Mouse (Mus musculus) spleen, adult 2 months (tissue): ENCODE measurements around the gene Ccdc65.

Source experiments
- CTCF ChIP-seq: fragments of 200-500 bp; IDR thresholded peaks from 2 replicates; pipeline ENCODE4 v1.5.1; 2011; ENCODE audit warnings: mild to moderate bottlenecking, inconsistent platforms; ENCODE audit not compliant: insufficient read depth, insufficient read length, insufficient replicate concordance; ENCODE audit errors: extremely low read depth
- POLR2A ChIP-seq: fragments of 200-500 bp; IDR thresholded peaks from 2 replicates; pipeline ENCODE4 v1.6.1; 2011; ENCODE audit warnings: low read depth, low read length, inconsistent platforms

DNA sequence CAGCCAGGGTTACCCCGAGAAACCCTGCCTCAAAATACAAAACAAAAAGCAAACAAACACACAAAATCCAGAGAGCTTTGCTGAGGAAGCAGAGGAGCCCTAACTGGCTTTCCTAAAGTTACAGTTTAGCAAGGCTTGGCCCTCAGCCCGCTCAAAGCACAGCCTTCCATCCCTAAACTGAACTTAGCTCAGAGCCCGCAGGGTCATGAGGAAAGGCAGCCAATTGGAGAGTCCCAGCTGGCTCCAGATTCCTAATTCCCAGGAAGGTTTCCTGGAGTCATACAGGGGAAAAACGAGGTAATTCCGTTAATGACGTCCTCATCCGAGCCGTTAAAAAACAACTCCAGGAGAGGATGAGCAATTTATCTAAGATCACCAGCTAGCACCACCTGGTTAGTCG, 12.3 kb upstream of the Ccdc65 start:
- TF ChIP-seq CTCF: no peak
- no peak for TF ChIP-seq POLR2A
